ENCODE assay signal across 10 mouse cellular contexts in the genomic region with DNA sequence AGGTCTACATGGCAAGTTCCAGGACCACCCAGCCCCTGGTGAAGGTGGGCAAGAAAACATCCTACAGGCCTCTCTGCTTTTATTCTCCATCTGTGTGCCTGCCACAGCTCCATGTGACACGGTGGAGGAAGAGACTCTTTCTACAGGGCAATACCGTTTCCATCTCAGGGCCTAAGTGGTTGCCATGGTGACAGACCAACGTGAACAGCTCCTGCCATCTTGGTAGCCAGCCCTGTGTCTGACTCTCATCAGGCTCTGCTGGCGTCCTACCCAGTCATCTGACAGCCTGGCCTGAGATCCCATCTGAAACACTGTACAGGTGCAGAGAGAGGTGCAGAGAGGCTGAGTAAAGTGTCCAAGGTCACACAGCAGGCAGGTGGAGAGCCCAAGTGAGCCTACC. TPM values are rescaled to one million over a fixed set of nuclear protein-coding genes. Genes with fewer than 3 reads are reported as not detected.
A peak's percentile ranks its signal among the peaks of the same experiment; 100 is the strongest.
DNase-seq lines count a peak whose midpoint lies in the region; ATAC-seq lines count a peak whose summit lies in the region.
"Had no signal": no experiment of that assay in that cellular context is flagged by ENCODE, and none has a peak within 500 bp of the region (broad histone marks: within the 10 kb centered on the region; RNA-seq: fewer than 3 reads in every experiment).

No protein-coding gene starts in this region.

- ATAC-seq in heart, embryonic 12.5 days (ENCODE audit: insufficient number of reproducible peaks, low FRiP score), result no peak
- no peak for ATAC-seq in embryonic facial prominence, embryonic 12.5 days (ENCODE audit: insufficient number of reproducible peaks, insufficient read depth, low FRiP score, low TSS enrichment)
- no peak for ATAC-seq in monocyte, adult 5-6 weeks (replicated peaks; ENCODE audit: insufficient number of reproducible peaks, low FRiP score, low TSS enrichment, poor library complexity, severe bottlenecking)
- ATAC-seq in megakaryocyte-erythroid progenitor cell, adult 5-6 weeks (replicated peaks; ENCODE audit: low FRiP score, low TSS enrichment, poor library complexity, severe bottlenecking), result no peak

- DNase-seq in heart, postnatal 4 days, result no peak
- DNase-seq in ES-CJ7 (ENCODE audit: low read depth, low spot score), result peak; percentile 22
- DNase-seq in induced T-regulatory cell, adult 2 months (ENCODE audit: low read depth), result peak; percentile 25
- no peak for DNase-seq in spleen, postnatal 10 days (ENCODE audit: low spot score in 2 of 2)
- DNase-seq: gastrocnemius, postnatal 25 days had no signal

- peak overlapping the region; percentile 97 for H3K27ac ChIP-seq in heart, embryonic 12.5 days (ENCODE audit: poor library complexity, severe bottlenecking)
- peak overlapping the region; percentile 85; the same call in 1 of the 2 replicates for H3K27ac ChIP-seq in embryonic facial prominence, embryonic 12.5 days
- H3K27ac ChIP-seq: liver, embryonic 15.5 days had no signal

- no peak overlapping the region for H3K4me2 ChIP-seq in heart, embryonic 12.5 days
- no peak overlapping the region for H3K4me2 ChIP-seq in embryonic facial prominence, embryonic 12.5 days (replicated peaks)
- H3K4me2 ChIP-seq: liver, embryonic 15.5 days had no signal

- H3K4me1 ChIP-seq in heart, embryonic 12.5 days (replicated peaks), result peaks cover 92% of the 10 kb centered on the region
- H3K4me1 ChIP-seq in embryonic facial prominence, embryonic 12.5 days, result peaks cover 91% of the 10 kb centered on the region

- H3K9ac ChIP-seq in heart, embryonic 12.5 days, result peak overlapping the region; percentile 63; the same call in 1 of the 2 replicates
- H3K9ac ChIP-seq in embryonic facial prominence, embryonic 12.5 days, result no peak overlapping the region
- H3K9ac ChIP-seq: liver, embryonic 15.5 days had no signal

- no peaks in the 10 kb centered on the region for H3K27me3 ChIP-seq in heart, embryonic 12.5 days (replicated peaks)
- no peaks in the 10 kb centered on the region for H3K27me3 ChIP-seq in embryonic facial prominence, embryonic 12.5 days
- H3K27me3 ChIP-seq: liver, embryonic 15.5 days had no signal

- WGBS in heart, embryonic 12.5 days, result 49% methylated on average over 4 of the region's 4 CpGs
- WGBS in embryonic facial prominence, embryonic 12.5 days, result 66% methylated on average over 4 of the region's 4 CpGs

- no peak overlapping the region for H3K4me3 ChIP-seq in heart, embryonic 12.5 days
- H3K4me3 ChIP-seq in embryonic facial prominence, embryonic 12.5 days, result no peak overlapping the region
- H3K4me3 ChIP-seq: liver, embryonic 15.5 days had no signal

- H3K9me3 ChIP-seq in heart, embryonic 12.5 days (replicated peaks), result no peaks in the 10 kb centered on the region
- no peaks in the 10 kb centered on the region for H3K9me3 ChIP-seq in embryonic facial prominence, embryonic 12.5 days
- H3K9me3 ChIP-seq: liver, embryonic 15.5 days had no signal

- no peaks in the 10 kb centered on the region for H3K36me3 ChIP-seq in heart, embryonic 12.5 days
- H3K36me3 ChIP-seq in embryonic facial prominence, embryonic 12.5 days, result peaks cover 6% of the 10 kb centered on the region; the same call in 1 of the 2 replicates
- H3K36me3 ChIP-seq: liver, embryonic 15.5 days had no signal

RNA-seq across cellular contexts. Expression of a gene that starts 45.4 kb away (rescaled TPM):
- polyA plus RNA-seq in heart, embryonic 12.5 days (2016; fragmentation: Nextera tagmentation; extraction: Ambion mirVana), result 17.0 and 18.6 TPM in 2 replicates
- total RNA-seq in heart, postnatal 4 days (2021), result 100 to 1,000 TPM; 104 to 112 TPM
- 31.6 and 33.4 TPM in 2 replicates for polyA plus RNA-seq in embryonic facial prominence, embryonic 12.5 days (2016; fragmentation: Nextera tagmentation; extraction: Ambion mirVana)
- total RNA-seq in monocyte, adult 5-6 weeks (2017), result 14.4 to 63.8 TPM (median 24.3 TPM) in 3 replicates
- total RNA-seq in megakaryocyte-erythroid progenitor cell, adult 5-6 weeks (2014; fragmentation: Nextera tagmentation), result 48.7 and 54.4 TPM in 2 replicates
- 4.8 and 6.7 TPM in 2 replicates for total RNA-seq in megakaryocyte-erythroid progenitor cell, adult 5-6 weeks (2017)

Comparison
In these comparisons a context has a peak if more than half of its experiments do, and no peak if none do; other contexts are left out.
1. DNase-seq: peak in ES-CJ7 (single experiment) and induced T-regulatory cell, adult 2 months (single experiment); none in heart, postnatal 4 days (single experiment) and spleen, postnatal 10 days (0 of 2).